In the genomic region with DNA sequence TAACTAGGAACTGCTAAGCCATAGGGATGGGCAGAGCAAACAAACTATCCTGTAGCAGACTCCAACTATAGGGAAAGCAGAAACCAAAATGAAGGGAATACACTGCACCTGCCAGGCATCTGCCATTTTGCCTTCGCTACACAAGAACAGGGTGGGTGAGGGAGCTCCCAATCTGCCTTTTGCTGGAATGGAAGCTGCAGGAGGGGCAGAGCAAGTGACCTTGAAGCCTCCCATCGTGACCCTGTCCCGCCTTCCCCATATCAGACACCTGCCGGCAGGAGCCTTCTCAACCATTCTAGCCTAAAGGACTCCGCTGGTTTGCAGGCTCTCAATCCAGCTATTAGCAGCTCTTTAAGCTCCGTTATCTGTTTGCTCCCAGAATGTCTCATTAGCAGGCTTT, we compare ENCODE assay signal across 23 mouse cellular contexts. TPM values are rescaled to one million over a fixed set of nuclear protein-coding genes. Genes with fewer than 3 reads are reported as not detected.
"Had no signal": no experiment of that assay in that cellular context is flagged by ENCODE, and none has a peak within 500 bp of the region (broad histone marks: within the 10 kb centered on the region; RNA-seq: fewer than 3 reads in every experiment).

No protein-coding gene starts in this region.

- H3K36me3 ChIP-seq: liver, embryonic 13.5 days; midbrain, embryonic 12.5 days; neural tube, embryonic 12.5 days; neural tube, embryonic 15.5 days; stomach, embryonic 15.5 days had no signal

- DNase-seq: kidney, adult 2 months; kidney, postnatal 25 days; layer of hippocampus, postnatal 36 days; liver, embryonic 13.5 days; lung, adult 2 months; lung, postnatal 14 days; lung, postnatal 4 days; retina, postnatal 1 day; right cerebral cortex, postnatal 25 days; spleen, adult 18-20 months; thymus, postnatal 36 days had no signal

- H3K27me3 ChIP-seq: liver, embryonic 13.5 days; neural tube, embryonic 12.5 days had no signal

- H3K9me3 ChIP-seq: liver, embryonic 13.5 days; midbrain, embryonic 12.5 days; neural tube, embryonic 12.5 days; neural tube, embryonic 15.5 days; stomach, embryonic 15.5 days had no signal

- H3K4me3 ChIP-seq: left cerebral cortex, adult 2 months; liver, embryonic 13.5 days; midbrain, embryonic 12.5 days; neural tube, embryonic 12.5 days; neural tube, embryonic 15.5 days; stomach, embryonic 15.5 days had no signal

- H3K27ac ChIP-seq: kidney, postnatal 0 days; left cerebral cortex, adult 2 months; liver, embryonic 13.5 days; neural tube, embryonic 12.5 days; neural tube, embryonic 15.5 days; stomach, embryonic 15.5 days had no signal

- H3K4me2 ChIP-seq: liver, embryonic 13.5 days; midbrain, embryonic 12.5 days; neural tube, embryonic 12.5 days; neural tube, embryonic 15.5 days; stomach, embryonic 15.5 days had no signal

- H3K4me1 ChIP-seq: liver, embryonic 13.5 days; stomach, embryonic 15.5 days had no signal

- H3K9ac ChIP-seq: liver, embryonic 13.5 days; midbrain, embryonic 12.5 days; neural tube, embryonic 12.5 days; neural tube, embryonic 15.5 days; stomach, embryonic 15.5 days had no signal

RNA-seq across cellular contexts. Expression of a gene that starts 38.7 kb away (rescaled TPM):
- total RNA-seq: liver, adult 2 months; megakaryocyte progenitor cell, adult 5-6 weeks; megakaryocyte-erythroid progenitor cell, adult 5-6 weeks had no signal
- polyA plus RNA-seq: limb, embryonic 11.5 days; liver, embryonic 16.5 days; lung, embryonic 16.5 days had no signal
